Mouse (Mus musculus) megakaryocyte progenitor cell, adult 5-6 weeks (primary cell): ENCODE measurements around the gene Clpsl2. TPM values are rescaled to one million over a fixed set of nuclear protein-coding genes. Genes with fewer than 3 reads are reported as not detected.

Experiments used
- total RNA-seq, 2 experiments: library from RNA; stranded (forward) in 1 of 2; stranded (reverse) in 1 of 2; fragments of 157-497, 149-512 nt in 1 of 2; fragments of 200-1000 nt in 1 of 2; gene quantifications; 2 replicates each; pipeline versions ENCODE4 v1.2.3 to v1.2.4; 2015 to 2017

Clpsl2 gene
- total RNA-seq, 2 experiments from 2014 or later, result not detected

Other genes with a start within 250 kb of the Clpsl2 start
- gene Fance, start 235.9 kb upstream of the Clpsl2 start, total RNA-seq (2015), result 28.7 and 34.8 TPM in 2 replicates
- 11.0 and 14.8 TPM in 2 replicates for gene Fance, start 235.9 kb upstream of the Clpsl2 start, total RNA-seq (2017)
- 3,042 and 3,166 TPM in 2 replicates for gene Rpl10a, start 220.9 kb upstream of the Clpsl2 start, total RNA-seq (2015)
- gene Rpl10a, start 220.9 kb upstream of the Clpsl2 start, total RNA-seq (2017), result 795 and 921 TPM in 2 replicates
- 0.15 and 1.9 TPM in 2 replicates for gene Tead3, start 198.6 kb upstream of the Clpsl2 start, total RNA-seq (2015)
- gene Tead3, start 198.6 kb upstream of the Clpsl2 start, total RNA-seq (2017), result 0.04 TPM in 1 of 2 replicates, not detected in the other
- not detected in 2 replicates for gene Tulp1, start 184.2 kb upstream of the Clpsl2 start, total RNA-seq (2015)
- gene Tulp1, start 184.2 kb upstream of the Clpsl2 start, total RNA-seq (2017), result not detected in 2 replicates
- 25.8 and 30.0 TPM in 2 replicates for gene Fkbp5, start 31.9 kb upstream of the Clpsl2 start, total RNA-seq (2015)
- 40.2 and 58.9 TPM in 2 replicates for gene Fkbp5, start 31.9 kb upstream of the Clpsl2 start, total RNA-seq (2017)
- gene Armc12, start 18.6 kb upstream of the Clpsl2 start, total RNA-seq (2015), result not detected in 2 replicates
- not detected in 2 replicates for gene Armc12, start 18.6 kb upstream of the Clpsl2 start, total RNA-seq (2017)
- not detected in 2 replicates for gene Clps, start 11.4 kb downstream of the Clpsl2 start, total RNA-seq (2015)
- gene Clps, start 11.4 kb downstream of the Clpsl2 start, total RNA-seq (2017), result not detected in 2 replicates
- not detected in 2 replicates for gene Lhfpl5, start 26.2 kb downstream of the Clpsl2 start, total RNA-seq (2015)
- not detected in 2 replicates for gene Lhfpl5, start 26.2 kb downstream of the Clpsl2 start, total RNA-seq (2017)
- gene Srpk1, start 73.3 kb downstream of the Clpsl2 start, total RNA-seq (2015), result 129 and 131 TPM in 2 replicates
- 134 and 140 TPM in 2 replicates for gene Srpk1, start 73.3 kb downstream of the Clpsl2 start, total RNA-seq (2017)
- gene Slc26a8, start 140.8 kb downstream of the Clpsl2 start, total RNA-seq (2015), result 1.3 and 3.0 TPM in 2 replicates
- 0.21 and 1.5 TPM in 2 replicates for gene Slc26a8, start 140.8 kb downstream of the Clpsl2 start, total RNA-seq (2017)
- gene Mapk14, start 141.9 kb downstream of the Clpsl2 start, total RNA-seq (2015), result 111 TPM in 2 replicates
- 100 and 110 TPM in 2 replicates for gene Mapk14, start 141.9 kb downstream of the Clpsl2 start, total RNA-seq (2017)
- gene AC170998.1, start 176.7 kb downstream of the Clpsl2 start, total RNA-seq (2015), result 4.3 and 6.5 TPM in 2 replicates
- gene AC170998.1, start 176.7 kb downstream of the Clpsl2 start, total RNA-seq (2017), result 1.1 and 5.1 TPM in 2 replicates
- 1.3 and 2.2 TPM in 2 replicates for gene Mapk13, start 219.9 kb downstream of the Clpsl2 start, total RNA-seq (2015)
- 1.1 and 4.8 TPM in 2 replicates for gene Mapk13, start 219.9 kb downstream of the Clpsl2 start, total RNA-seq (2017)